Mouse (Mus musculus) heart, embryonic 13.5 days (tissue): ENCODE results near the gene Matk. TPM values are rescaled to one million over a fixed set of nuclear protein-coding genes. Genes with fewer than 3 reads are reported as not detected.

Experiments used
- ATAC-seq: fragments of 200-750 bp; cut with Nextera tagmentation; 2 replicates; pipeline ENCODE4 v1.8.0; 2017; ENCODE audit warnings: moderate TSS enrichment; ENCODE audit not compliant: insufficient number of reproducible peaks, low FRiP score, low TSS enrichment; ENCODE audit errors: extremely low read depth
- H3K27ac ChIP-seq: fragments of 300-500 bp; sonication (generic); replicated peaks from 2 replicates; pipeline ENCODE4 v1.5.1; 2015; ENCODE audit warnings: moderate library complexity, mild to moderate bottlenecking, inconsistent platforms
- H3K27me3 ChIP-seq: fragments of 300-500 bp; sonication (generic); replicated peaks from 2 replicates; pipeline ENCODE4 v1.6.1; 2015; ENCODE audit warnings: mild to moderate bottlenecking, inconsistent platforms
- H3K36me3 ChIP-seq: fragments of 300-500 bp; sonication (generic); 2 replicates; pipeline ENCODE4 v1.6.1; 2015; ENCODE audit warnings: mild to moderate bottlenecking, inconsistent platforms
- H3K4me1 ChIP-seq: fragments of 300-500 bp; sonication (generic); 2 replicates; pipeline ENCODE4 v1.6.1; 2015; ENCODE audit warnings: inconsistent platforms
- H3K4me2 ChIP-seq: fragments of 300-500 bp; sonication (generic); 2 replicates; pipeline ENCODE4 v1.6.1; 2015; ENCODE audit warnings: inconsistent platforms, mild to moderate bottlenecking, moderate library complexity
- H3K4me3 ChIP-seq: fragments of 300-500 bp; sonication (generic); 2 replicates; pipeline ENCODE4 v1.5.1; 2015; ENCODE audit warnings: moderate library complexity, mild to moderate bottlenecking, inconsistent platforms
- H3K9ac ChIP-seq: fragments of 300-500 bp; sonication (generic); 2 replicates; pipeline ENCODE4 v1.6.1; 2015; ENCODE audit warnings: inconsistent platforms, mild to moderate bottlenecking, moderate library complexity
- H3K9me3 ChIP-seq: fragments of 300-500 bp; sonication (generic); 2 replicates; pipeline ENCODE4 v1.6.1; 2016; ENCODE audit warnings: inconsistent platforms
- WGBS: fragments of 180-500 bp; shearing (Covaris S2); methylation state at CpG from one replicate; pipeline ENCODE4 v1.1.7; 2015; ENCODE audit warnings: mixed read lengths; 5-methylcytosine and 5-hydroxymethylcytosine counted together
- polyA plus RNA-seq: library from polyadenylated mRNA; unstranded; fragments of >200 nt; fragmentation: Nextera tagmentation; extraction: Ambion mirVana; gene quantifications from 2 replicates; pipeline ENCODE4 v1.2.1, GENCODE M21; 2015

The Matk gene
- polyA plus RNA-seq, 1 experiment from 2014 or later = 1.6 TPM

- H3K36me3 ChIP-seq = peaks cover 5% of the 10 kb centered on the region; the same call in 1 of the 2 replicates
- peaks cover 69% of the 10 kb centered on the region for H3K4me1 ChIP-seq
- peak overlapping the region; percentile 99; the same call in 1 of the 2 replicates for H3K4me2 ChIP-seq
- no peak overlapping the region for H3K27ac ChIP-seq
- H3K4me3 ChIP-seq = no peak overlapping the region
- no peak for ATAC-seq
- H3K9ac ChIP-seq = peak overlapping the region; percentile 90
- WGBS = 89% methylated on average over 6 of the region's 6 CpGs
- H3K9me3 ChIP-seq = no peaks in the 10 kb centered on the region
- H3K27me3 ChIP-seq = peaks cover 17% of the 10 kb centered on the region
Observed at GRCm38 (mm10) chr10:81295185-81295584, 42.5 kb downstream of the Matk start.

GRCm38 (mm10) chr10:81297246-81297645 is 44.5 kb downstream of the Matk start:
- WGBS = 77% methylated on average over 6 of the region's 6 CpGs

DNA sequence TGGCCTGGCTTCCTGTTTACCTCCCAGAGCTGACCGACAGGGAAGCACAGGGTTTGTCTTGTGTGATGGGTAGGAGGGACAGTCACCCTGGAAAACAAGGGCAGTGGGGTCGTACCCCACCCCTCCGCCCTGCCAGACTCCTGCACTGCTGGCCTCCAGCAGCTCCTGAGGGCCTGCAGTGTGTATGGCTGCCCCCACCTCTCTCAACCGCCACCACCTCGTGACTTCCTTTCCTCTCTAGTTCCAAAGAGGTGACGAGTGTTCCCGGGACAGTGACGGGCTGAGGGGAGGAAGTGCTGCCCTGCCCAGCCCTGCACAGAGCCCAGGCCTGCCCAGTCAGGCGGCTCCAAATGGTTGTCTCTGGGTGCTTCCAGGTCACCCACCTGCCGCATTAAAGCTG is 45.1 kb downstream of the Matk start:
- peaks cover 86% of the 10 kb centered on the region for H3K4me1 ChIP-seq
- no peak overlapping the region for H3K4me3 ChIP-seq
- peak overlapping the region; percentile 77 for H3K27ac ChIP-seq
- H3K9ac ChIP-seq = peak overlapping the region; percentile 69
- H3K36me3 ChIP-seq = peaks cover 5% of the 10 kb centered on the region; the same call in 1 of the 2 replicates
- no peaks in the 10 kb centered on the region for H3K27me3 ChIP-seq
- 30% methylated on average over 10 of the region's 10 CpGs for WGBS
- peak overlapping the region; percentile 26 for H3K4me2 ChIP-seq
- no peak for ATAC-seq
- H3K9me3 ChIP-seq = no peaks in the 10 kb centered on the region

More at GRCm38 (mm10) chr10:81297246-81297645, 44.5 kb downstream of the Matk start:
- H3K27ac ChIP-seq = peak overlapping the region; percentile 77
- peaks cover 5% of the 10 kb centered on the region; the same call in 1 of the 2 replicates for H3K36me3 ChIP-seq
- no peaks in the 10 kb centered on the region for H3K9me3 ChIP-seq
- peak overlapping the region; percentile 69 for H3K9ac ChIP-seq
- no peak overlapping the region for H3K4me3 ChIP-seq
- peaks cover 80% of the 10 kb centered on the region for H3K4me1 ChIP-seq
- H3K27me3 ChIP-seq = no peaks in the 10 kb centered on the region
- peak overlapping the region; percentile 26; the same call in 1 of the 2 replicates for H3K4me2 ChIP-seq
- no peak for ATAC-seq

DNA sequence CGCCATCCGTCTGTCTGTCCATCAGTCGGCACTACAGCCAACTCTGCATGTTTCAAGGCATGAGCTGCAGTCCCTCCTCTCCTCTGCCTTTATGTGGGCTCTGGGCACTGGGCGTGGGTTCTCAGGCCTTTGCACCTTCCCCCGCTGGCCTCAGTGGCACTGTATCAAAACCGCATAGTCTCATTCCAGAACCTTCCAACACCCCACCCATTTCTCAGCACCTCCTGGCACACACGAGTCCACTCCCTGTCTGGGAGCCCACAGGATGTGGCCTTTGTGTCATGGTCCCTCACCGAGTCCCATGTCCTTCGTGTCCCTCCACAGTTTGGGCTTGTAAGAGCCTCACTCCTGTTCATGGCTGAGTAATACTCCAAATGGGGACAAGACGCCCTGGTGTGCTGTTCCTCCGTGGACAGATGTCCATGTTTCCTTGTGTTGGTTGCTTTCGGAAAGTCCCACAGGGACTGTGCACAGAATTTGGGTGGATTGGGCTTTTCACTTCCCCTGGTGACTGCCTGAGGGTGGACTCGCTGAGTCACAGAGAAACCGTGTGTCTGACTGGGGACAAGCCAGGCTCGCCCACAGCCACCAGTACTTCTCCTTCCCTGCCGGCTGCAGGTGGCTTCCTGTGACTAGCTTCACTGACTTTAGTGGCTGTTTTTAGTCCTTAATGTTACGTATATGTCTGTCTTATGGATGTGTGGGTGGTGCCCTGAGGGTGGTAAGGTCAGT is 45.8 kb downstream of the Matk start:
- Histone ChIP-seq H3K27ac (peak overlapping the region; percentile 77), H3K9me3 (no peaks in the 10 kb centered on the region), H3K9ac (no peak overlapping the region), H3K4me2 (peak overlapping the region; percentile 26), H3K36me3 (peaks cover 5% of the 10 kb centered on the region; the same call in 1 of the 2 replicates), H3K4me1 (peaks cover 92% of the 10 kb centered on the region), H3K27me3 (no peaks in the 10 kb centered on the region), H3K4me3 (no peak overlapping the region)
- WGBS = 88% methylated on average over 17 of the region's 17 CpGs
- ATAC-seq = no peak

- Histone ChIP-seq H3K9ac (peak overlapping the region; percentile 64), H3K9me3 (no peaks in the 10 kb centered on the region), H3K4me1 (peaks cover 92% of the 10 kb centered on the region), H3K27ac (peak overlapping the region; percentile 36; the same call in 1 of the 2 replicates), H3K36me3 (peaks cover 5% of the 10 kb centered on the region; the same call in 1 of the 2 replicates), H3K4me3 (no peak overlapping the region), H3K27me3 (no peaks in the 10 kb centered on the region), H3K4me2 (no peak overlapping the region)
- no peak for ATAC-seq
- WGBS = 80% methylated on average over 14 of the region's 14 CpGs
Observed at GRCm38 (mm10) chr10:81299585-81300351, 47.0 kb downstream of the Matk start.

GRCm38 (mm10) chr10:81300352-81300907 is 47.7 kb downstream of the Matk start:
- H3K4me1 ChIP-seq = peaks cover 89% of the 10 kb centered on the region
- no peak overlapping the region for H3K4me3 ChIP-seq
- H3K36me3 ChIP-seq = peaks cover 5% of the 10 kb centered on the region; the same call in 1 of the 2 replicates
- 67% methylated on average over 9 of the region's 9 CpGs for WGBS
- H3K9me3 ChIP-seq = no peaks in the 10 kb centered on the region
- H3K9ac ChIP-seq = peak overlapping the region; percentile 64
- H3K4me2 ChIP-seq = no peak overlapping the region
- ATAC-seq = no peak
- no peaks in the 10 kb centered on the region for H3K27me3 ChIP-seq
- H3K27ac ChIP-seq = 0 out of 2 replicates have a peak overlapping the region, but pooled peaks have one; percentile 17

GRCm38 (mm10) chr10:81301321-81301720 is 48.6 kb downstream of the Matk start:
- Histone ChIP-seq H3K4me3 (no peak overlapping the region), H3K9me3 (no peaks in the 10 kb centered on the region), H3K36me3 (peaks cover 14% of the 10 kb centered on the region), H3K9ac (peak overlapping the region; percentile 64; the same call in 1 of the 2 replicates), H3K27ac (peak overlapping the region; percentile 17; the same call in 1 of the 2 replicates), H3K27me3 (no peaks in the 10 kb centered on the region), H3K4me1 (peaks cover 82% of the 10 kb centered on the region), H3K4me2 (no peak overlapping the region)
- no peak for ATAC-seq
- WGBS = 80% methylated on average over 9 of the region's 9 CpGs

DNA sequence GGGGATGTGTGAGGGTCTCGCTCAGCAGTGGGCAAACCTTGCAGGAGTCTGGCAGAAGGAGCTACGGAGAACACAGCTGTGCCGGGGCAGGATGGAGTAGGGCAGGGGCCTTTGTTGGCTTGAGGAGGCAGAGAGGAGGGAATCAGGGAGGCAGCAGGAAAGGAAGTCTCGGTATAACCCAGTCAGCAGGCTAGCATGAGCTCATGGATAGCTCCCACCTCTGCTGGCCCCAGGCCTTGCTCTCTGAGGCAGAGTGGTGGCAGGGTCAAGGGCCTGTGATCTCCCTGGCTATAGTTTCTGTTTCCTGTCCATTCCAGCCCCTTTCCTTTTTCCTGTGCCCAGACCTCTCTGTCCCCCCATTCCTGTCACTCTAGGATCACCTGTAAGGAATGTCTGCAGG is 49.6 kb downstream of the Matk start:
- Histone ChIP-seq H3K36me3 (peaks cover 18% of the 10 kb centered on the region), H3K4me2 (peak overlapping the region; percentile 49), H3K9me3 (no peaks in the 10 kb centered on the region), H3K27ac (peak overlapping the region; percentile 70), H3K4me3 (peak overlapping the region; percentile 22), H3K4me1 (peaks cover 79% of the 10 kb centered on the region), H3K9ac (peak overlapping the region; percentile 70), H3K27me3 (no peaks in the 10 kb centered on the region)
- no peak for ATAC-seq
- WGBS = 54% methylated on average over 4 of the region's 4 CpGs

GRCm38 (mm10) chr10:81302781-81303218 is 50.1 kb downstream of the Matk start:
- H3K4me2 ChIP-seq = peak overlapping the region; percentile 49
- ATAC-seq = no peak
- H3K9me3 ChIP-seq = no peaks in the 10 kb centered on the region
- H3K27ac ChIP-seq = peak overlapping the region; percentile 70
- 14% methylated on average over 14 of the region's 14 CpGs for WGBS
- peak overlapping the region; percentile 22 for H3K4me3 ChIP-seq
- peak overlapping the region; percentile 70 for H3K9ac ChIP-seq
- no peaks in the 10 kb centered on the region for H3K27me3 ChIP-seq
- H3K4me1 ChIP-seq = peaks cover 74% of the 10 kb centered on the region
- H3K36me3 ChIP-seq = peaks cover 23% of the 10 kb centered on the region

- Histone ChIP-seq H3K4me2 (peak overlapping the region; percentile 49), H3K9ac (peak overlapping the region; percentile 70), H3K4me1 (peaks cover 70% of the 10 kb centered on the region), H3K27ac (peak overlapping the region; percentile 70), H3K27me3 (no peaks in the 10 kb centered on the region), H3K36me3 (peaks cover 28% of the 10 kb centered on the region), H3K4me3 (peak overlapping the region; percentile 22), H3K9me3 (no peaks in the 10 kb centered on the region)
- 54% methylated on average over 10 of the region's 10 CpGs for WGBS
- ATAC-seq = no peak
Observed at GRCm38 (mm10) chr10:81303258-81303657, 50.5 kb downstream of the Matk start.

DNA sequence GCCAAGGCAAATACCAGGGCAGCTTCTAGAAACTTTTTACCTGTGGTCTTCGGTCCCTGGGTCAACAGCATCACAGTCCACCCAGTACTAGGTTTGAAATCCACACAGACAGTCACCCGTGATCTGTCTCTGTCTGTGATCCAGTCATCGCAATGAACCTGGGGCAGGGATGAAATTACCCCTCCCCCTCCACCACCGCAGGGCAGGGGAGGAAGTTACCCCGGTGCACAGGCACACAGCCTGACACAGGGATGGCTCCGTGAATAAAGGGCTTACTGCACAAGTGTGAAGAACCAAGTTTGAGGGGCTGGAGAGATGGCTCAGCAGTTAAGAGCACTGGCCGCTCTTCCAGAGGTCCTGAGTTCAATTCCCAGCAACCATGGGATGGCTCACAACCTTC is 51.0 kb downstream of the Matk start:
- Histone ChIP-seq H3K27ac (no peak overlapping the region), H3K9me3 (no peaks in the 10 kb centered on the region), H3K4me1 (peaks cover 65% of the 10 kb centered on the region), H3K36me3 (peaks cover 33% of the 10 kb centered on the region), H3K27me3 (no peaks in the 10 kb centered on the region), H3K4me2 (no peak overlapping the region), H3K4me3 (no peak overlapping the region), H3K9ac (peak overlapping the region; percentile 70)
- no peak for ATAC-seq
- WGBS = 71% methylated on average over 7 of the region's 7 CpGs
